Mouse (Mus musculus): ENCODE results near the gene Prkcb.

Gene Prkcb

GRCm38 (mm10) chr7:122506467-122506866 lies 217.9 kb downstream of the Prkcb start:
- DNase-seq (ENCODE audit: extremely low spot score, low spot score), result no peak

- no peak for DNase-seq (ENCODE audit: extremely low spot score, low spot score)
These were observed 221.4 kb downstream of the Prkcb start for GRCm38 (mm10) chr7:122509903-122510302.

- no peak for DNase-seq (ENCODE audit: extremely low spot score, low spot score)
These were observed 223.9 kb downstream of the Prkcb start for GRCm38 (mm10) chr7:122512430-122512966.

- no peak for DNase-seq (ENCODE audit: extremely low spot score, low spot score)
These were observed 232.5 kb downstream of the Prkcb start for GRCm38 (mm10) chr7:122520850-122521638.

GRCm38 (mm10) chr7:122528201-122528600 lies 239.7 kb downstream of the Prkcb start:
- DNase-seq (ENCODE audit: extremely low spot score, low spot score), result no peak

GRCm38 (mm10) chr7:122528646-122529045 lies 240.1 kb downstream of the Prkcb start:
- DNase-seq (ENCODE audit: extremely low spot score, low spot score), result no peak

- no peak for DNase-seq (ENCODE audit: extremely low spot score, low spot score)
These were observed 245.2 kb downstream of the Prkcb start for GRCm38 (mm10) chr7:122533566-122534360.

GRCm38 (mm10) chr7:122544616-122545015 lies 256.1 kb downstream of the Prkcb start:
- no peak for DNase-seq (ENCODE audit: extremely low spot score, low spot score)

GRCm38 (mm10) chr7:122556575-122557140 lies 268.1 kb downstream of the Prkcb start:
- DNase-seq (ENCODE audit: extremely low spot score, low spot score), result no peak

- DNase-seq (ENCODE audit: extremely low spot score, low spot score), result no peak
These were observed 269.7 kb downstream of the Prkcb start for GRCm38 (mm10) chr7:122558085-122558811.

GRCm38 (mm10) chr7:122558912-122559311 lies 270.4 kb downstream of the Prkcb start:
- DNase-seq (ENCODE audit: extremely low spot score, low spot score), result no peak

- no peak for DNase-seq (ENCODE audit: extremely low spot score, low spot score)
These were observed 274.0 kb downstream of the Prkcb start for GRCm38 (mm10) chr7:122562586-122562985.

GRCm38 (mm10) chr7:122565371-122565770 lies 276.8 kb downstream of the Prkcb start:
- DNase-seq (ENCODE audit: extremely low spot score, low spot score), result no peak

- no peak for DNase-seq (ENCODE audit: extremely low spot score, low spot score)
These were observed 277.5 kb downstream of the Prkcb start for GRCm38 (mm10) chr7:122566011-122566410.

GRCm38 (mm10) chr7:122568787-122569186 lies 280.2 kb downstream of the Prkcb start:
- no peak for DNase-seq (ENCODE audit: extremely low spot score, low spot score)

- DNase-seq (ENCODE audit: extremely low spot score, low spot score), result no peak
These were observed 281.9 kb downstream of the Prkcb start for GRCm38 (mm10) chr7:122570407-122570806.

GRCm38 (mm10) chr7:122573101-122573635 lies 284.6 kb downstream of the Prkcb start:
- DNase-seq (ENCODE audit: extremely low spot score, low spot score), result no peak

GRCm38 (mm10) chr7:122574418-122574817 lies 285.9 kb downstream of the Prkcb start:
- no peak for DNase-seq (ENCODE audit: extremely low spot score, low spot score)

- no peak for DNase-seq (ENCODE audit: extremely low spot score, low spot score)
These were observed 286.5 kb downstream of the Prkcb start for GRCm38 (mm10) chr7:122575056-122575455.

- no peak for DNase-seq (ENCODE audit: extremely low spot score, low spot score)
These were observed 287.0 kb downstream of the Prkcb start for GRCm38 (mm10) chr7:122575506-122575905.

- DNase-seq (ENCODE audit: extremely low spot score, low spot score), result no peak
These were observed 289.0 kb downstream of the Prkcb start for GRCm38 (mm10) chr7:122577571-122577970.
